Mouse (Mus musculus) megakaryocyte, embryonic 14.5 days (primary cell): ENCODE results near the gene Cdk7.

ENCODE experiments used
- FLI1 ChIP-seq: IDR thresholded peaks from 2 replicates; pipeline ENCODE4 v1.6.1; 2012; ENCODE audit warnings: low read length, inconsistent platforms, mixed read lengths
- GATA1 ChIP-seq: IDR thresholded peaks from 3 replicates; pipeline ENCODE4 v1.6.1; 2012; ENCODE audit warnings: mixed read lengths, low read length, inconsistent platforms, borderline replicate concordance

DNA sequence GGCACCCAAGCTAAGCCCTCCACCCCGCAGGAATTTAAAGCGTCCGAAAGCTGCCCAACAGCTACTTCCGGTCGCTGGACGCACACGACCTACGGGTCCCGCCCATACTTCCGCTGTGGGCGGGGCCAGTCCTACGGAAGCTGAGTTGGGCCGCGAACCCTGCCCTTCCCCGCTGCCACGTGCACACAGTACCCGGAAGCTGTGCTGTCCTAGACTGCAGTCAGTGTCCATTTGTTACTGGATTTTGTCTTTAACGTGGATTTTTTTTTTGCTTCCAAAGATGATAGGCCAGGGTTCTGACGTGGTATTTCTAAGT is at the start of gene Cdk7:
- TF ChIP-seq GATA1 (no peak), FLI1 (peak; percentile 93)
